Mouse (Mus musculus): Measurements from ENCODE around the gene Rgl3. TPM values are rescaled to one million over a fixed set of nuclear protein-coding genes. Genes with fewer than 3 reads are reported as not detected.
A peak's percentile ranks its signal among the peaks of the same experiment; 100 is the strongest.

The Rgl3 gene
- total RNA-seq, 1 experiment from 2014 or later: not detected

- ATAC-seq (replicated peaks; ENCODE audit: low read depth, poor library complexity, severe bottlenecking): no peak
Observed at GRCm38 (mm10) chr9:21953600-21953999, 35.6 kb downstream of the Rgl3 start.

- ATAC-seq (replicated peaks; ENCODE audit: low read depth, poor library complexity, severe bottlenecking): no peak
Observed at GRCm38 (mm10) chr9:21951977-21952376, 37.3 kb downstream of the Rgl3 start.

- ATAC-seq (replicated peaks; ENCODE audit: low read depth, poor library complexity, severe bottlenecking): peak; percentile 77
Observed at GRCm38 (mm10) chr9:21950322-21950721, 38.9 kb downstream of the Rgl3 start.

- no peak for ATAC-seq (replicated peaks; ENCODE audit: low read depth, poor library complexity, severe bottlenecking)
Observed at GRCm38 (mm10) chr9:21948790-21949189, 40.5 kb downstream of the Rgl3 start.

GRCm38 (mm10) chr9:21948146-21948545 is 41.1 kb downstream of the Rgl3 start:
- no peak for ATAC-seq (replicated peaks; ENCODE audit: low read depth, poor library complexity, severe bottlenecking)

- ATAC-seq (replicated peaks; ENCODE audit: low read depth, poor library complexity, severe bottlenecking): peak; percentile 55
Observed at GRCm38 (mm10) chr9:21947540-21948130, 41.6 kb downstream of the Rgl3 start.

GRCm38 (mm10) chr9:21944267-21944666 is 45.0 kb downstream of the Rgl3 start:
- ATAC-seq (replicated peaks; ENCODE audit: low read depth, poor library complexity, severe bottlenecking): peak; percentile 17; the same call in 1 of the 2 replicates

GRCm38 (mm10) chr9:21943638-21944037 is 45.6 kb downstream of the Rgl3 start:
- ATAC-seq (replicated peaks; ENCODE audit: low read depth, poor library complexity, severe bottlenecking): no peak

GRCm38 (mm10) chr9:21943046-21943445 is 46.2 kb downstream of the Rgl3 start:
- ATAC-seq (replicated peaks; ENCODE audit: low read depth, poor library complexity, severe bottlenecking): no peak

GRCm38 (mm10) chr9:21938234-21938855 is 50.9 kb downstream of the Rgl3 start:
- ATAC-seq (replicated peaks; ENCODE audit: low read depth, poor library complexity, severe bottlenecking): no peak

- no peak for ATAC-seq (replicated peaks; ENCODE audit: low read depth, poor library complexity, severe bottlenecking)
Observed at GRCm38 (mm10) chr9:21937711-21938175, 51.5 kb downstream of the Rgl3 start.

- ATAC-seq (replicated peaks; ENCODE audit: low read depth, poor library complexity, severe bottlenecking): peak; percentile 99
Observed at GRCm38 (mm10) chr9:21936692-21937570, 52.3 kb downstream of the Rgl3 start, which contains the start of gene Plppr2. Gene Plppr2, plus strand, starts transcription at chr9:21937033.

GRCm38 (mm10) chr9:21935466-21936131 is 53.6 kb downstream of the Rgl3 start:
- ATAC-seq (replicated peaks; ENCODE audit: low read depth, poor library complexity, severe bottlenecking): no peak

- ATAC-seq (replicated peaks; ENCODE audit: low read depth, poor library complexity, severe bottlenecking): no peak
Observed at GRCm38 (mm10) chr9:21934021-21934420, 55.2 kb downstream of the Rgl3 start.

- ATAC-seq (replicated peaks; ENCODE audit: low read depth, poor library complexity, severe bottlenecking): no peak
Observed at GRCm38 (mm10) chr9:21932445-21933137, 56.7 kb downstream of the Rgl3 start.

- no peak for ATAC-seq (replicated peaks; ENCODE audit: low read depth, poor library complexity, severe bottlenecking)
Observed at GRCm38 (mm10) chr9:21932006-21932405, 57.2 kb downstream of the Rgl3 start.

- no peak for ATAC-seq (replicated peaks; ENCODE audit: low read depth, poor library complexity, severe bottlenecking)
Observed at GRCm38 (mm10) chr9:21929208-21929607, 60.0 kb downstream of the Rgl3 start.

GRCm38 (mm10) chr9:21927208-21927753 is 62.0 kb downstream of the Rgl3 start, which contains the start of the genes Ccdc159 and Tmem205:
Gene Ccdc159, plus strand, starts transcription at chr9:21927471.
Gene Tmem205, minus strand, starts transcription at chr9:21927556.
- peak; percentile 76 for ATAC-seq (replicated peaks; ENCODE audit: low read depth, poor library complexity, severe bottlenecking)

- ATAC-seq (replicated peaks; ENCODE audit: low read depth, poor library complexity, severe bottlenecking): no peak
Observed at GRCm38 (mm10) chr9:21926784-21927183, 62.5 kb downstream of the Rgl3 start.

Data from common myeloid progenitor, adult 5-6 weeks (primary cell).